Mouse (Mus musculus) CH12.LX (cell line): ENCODE results near the gene Hist1h1d. TPM values are rescaled to one million over a fixed set of nuclear protein-coding genes. Genes with fewer than 3 reads are reported as not detected.

Experiments
- DNase-seq: peaks from one replicate; pipeline ENCODE4 v3.0.0-alpha.2; 2013; ENCODE audit errors: extremely low read depth
- H3K27ac ChIP-seq: 2 replicates; pipeline ENCODE4 v1.5.1; 2012; ENCODE audit warnings: low read depth, mild to moderate bottlenecking, control low read depth, moderate library complexity; ENCODE audit not compliant: insufficient read depth
- H3K27me3 ChIP-seq: replicated peaks from 2 replicates; pipeline ENCODE3; 2012; ENCODE audit warnings: inconsistent platforms
- H3K36me3 ChIP-seq, 2 experiments: replicated peaks in 1 of 2; 2 replicates each; pipeline versions ENCODE3 to v1.6.1; 2012; ENCODE audit warnings: inconsistent platforms in 1 of 2, low read length in 1 of 2, mild to moderate bottlenecking in 1 of 2, mixed read lengths in 1 of 2, moderate library complexity in 1 of 2; ENCODE audit not compliant: control insufficient read depth in 1 of 2, insufficient read depth in 1 of 2
- H3K4me1 ChIP-seq, 2 experiments: 2 replicates each; pipeline ENCODE4 v1.6.1; 2012; ENCODE audit warnings: inconsistent platforms in 1 of 2, moderate library complexity in 1 of 2; ENCODE audit not compliant: insufficient read depth in 2 of 2, control insufficient read depth in 1 of 2
- H3K4me2 ChIP-seq: 2 replicates; pipeline ENCODE4 v1.6.1; 2012; ENCODE audit warnings: low read depth, mild to moderate bottlenecking, control low read depth; ENCODE audit not compliant: poor library complexity, insufficient read depth, severe bottlenecking
- H3K4me3 ChIP-seq, 3 experiments: fragments of 150-350 bp in 1 of 3; sonication (generic) in 1 of 3; replicated peaks in 1 of 3; 2 replicates each; pipeline versions ENCODE3 to v1.5.1; 2011 to 2012; ENCODE audit warnings: low read depth in 2 of 3, low read length in 2 of 3, mild to moderate bottlenecking in 2 of 3, moderate library complexity in 2 of 3, control low read depth in 1 of 3, improper control_type of control experiment in 1 of 3, inconsistent platforms in 1 of 3, mixed read lengths in 1 of 3; ENCODE audit not compliant: poor library complexity in 1 of 3
- H3K79me2 ChIP-seq: replicated peaks from 2 replicates; pipeline ENCODE4 v1.6.1; 2012; ENCODE audit warnings: mild to moderate bottlenecking, moderate library complexity; ENCODE audit not compliant: control insufficient read depth, poor library complexity, insufficient read depth, severe bottlenecking; ENCODE audit errors: extremely low read depth
- H3K9ac ChIP-seq: 2 replicates; pipeline ENCODE4 v1.6.1; 2012; ENCODE audit warnings: low read depth, mild to moderate bottlenecking, control low read depth, moderate library complexity; ENCODE audit not compliant: insufficient read depth
- H3K9me3 ChIP-seq: replicated peaks from 2 replicates; pipeline ENCODE3; 2012; ENCODE audit warnings: low read length, inconsistent platforms, mixed read lengths
- BHLHE40 ChIP-seq: IDR thresholded peaks from 2 replicates; pipeline ENCODE4 v1.6.1; 2011; ENCODE audit warnings: mild to moderate bottlenecking, low read depth, low read length, improper control_type of control experiment
- CHD1 ChIP-seq: IDR thresholded peaks from 2 replicates; pipeline ENCODE4 v1.6.1; 2012; ENCODE audit warnings: low read depth, low read length, improper control_type of control experiment, inconsistent platforms
- CHD2 ChIP-seq: IDR thresholded peaks from 2 replicates; pipeline ENCODE4 v1.6.1; 2011; ENCODE audit warnings: low read length, improper control_type of control experiment
- CTCF ChIP-seq, 2 experiments: IDR thresholded peaks in 1 of 2; conservative IDR thresholded peaks in 1 of 2; 2 replicates each; pipeline ENCODE4 v1.5.1; 2011 to 2012; ENCODE audit warnings: low read depth in 2 of 2, low read length in 2 of 2, improper control_type of control experiment in 1 of 2, inconsistent platforms in 1 of 2, mild to moderate bottlenecking in 1 of 2, moderate library complexity in 1 of 2
- E2F4 ChIP-seq: IDR thresholded peaks from 2 replicates; pipeline ENCODE4 v1.6.1; 2011; ENCODE audit warnings: low read depth, low read length, improper control_type of control experiment; ENCODE audit not compliant: insufficient replicate concordance
- ELF1 ChIP-seq: IDR thresholded peaks from 2 replicates; pipeline ENCODE4 v1.6.1; 2014; ENCODE audit warnings: low read depth, mild to moderate bottlenecking, inconsistent platforms, low read length, improper control_type of control experiment
- ETS1 ChIP-seq: conservative IDR thresholded peaks from 2 replicates; pipeline ENCODE4 v1.6.1; 2012; ENCODE audit warnings: low read depth, mild to moderate bottlenecking, inconsistent platforms, low read length, improper control_type of control experiment, moderate library complexity
- GABPA ChIP-seq: IDR thresholded peaks from 2 replicates; pipeline ENCODE4 v1.6.1; 2012; ENCODE audit warnings: low read depth, low read length, improper control_type of control experiment, inconsistent platforms; ENCODE audit not compliant: insufficient replicate concordance
- HCFC1 ChIP-seq: IDR thresholded peaks from 2 replicates; pipeline ENCODE4 v1.6.1; 2012; ENCODE audit warnings: low read depth, mild to moderate bottlenecking, inconsistent platforms, low read length, improper control_type of control experiment
- IRF4 ChIP-seq: IDR thresholded peaks from 2 replicates; pipeline ENCODE4 v1.6.1; 2014; ENCODE audit warnings: low read depth, mild to moderate bottlenecking, inconsistent platforms, low read length, improper control_type of control experiment
- KAT2A ChIP-seq: IDR thresholded peaks from 2 replicates; pipeline ENCODE4 v1.6.1; 2012; ENCODE audit warnings: low read length, improper control_type of control experiment, inconsistent platforms; ENCODE audit not compliant: insufficient replicate concordance
- MAX ChIP-seq: IDR thresholded peaks from 2 replicates; pipeline ENCODE4 v1.6.1; 2011; ENCODE audit warnings: low read length, improper control_type of control experiment
- MAZ ChIP-seq: IDR thresholded peaks from 2 replicates; pipeline ENCODE4 v1.6.1; 2012; ENCODE audit warnings: low read depth, mild to moderate bottlenecking, inconsistent platforms, low read length, improper control_type of control experiment, moderate library complexity
- MEF2A ChIP-seq: IDR thresholded peaks from 2 replicates; pipeline ENCODE4 v1.6.1; 2014; ENCODE audit warnings: low read depth, mild to moderate bottlenecking, inconsistent platforms, low read length, improper control_type of control experiment, borderline replicate concordance
- MXI1 ChIP-seq: IDR thresholded peaks from 2 replicates; pipeline ENCODE4 v1.6.1; 2011; ENCODE audit warnings: mild to moderate bottlenecking, low read depth, low read length, improper control_type of control experiment
- NELFE ChIP-seq: IDR thresholded peaks from 2 replicates; pipeline ENCODE4 v1.6.1; 2011; ENCODE audit warnings: low read depth, low read length, improper control_type of control experiment
- NRF1 ChIP-seq: IDR thresholded peaks from 2 replicates; pipeline ENCODE4 v1.6.1; 2014; ENCODE audit warnings: low read depth, mild to moderate bottlenecking, inconsistent platforms, low read length, improper control_type of control experiment, moderate library complexity
- POLR2A ChIP-seq: IDR thresholded peaks from 2 replicates; pipeline ENCODE4 v1.6.1; 2011; ENCODE audit warnings: low read depth, mild to moderate bottlenecking, improper control_type of control experiment, low read length
- POLR2AphosphoS2 ChIP-seq: IDR thresholded peaks from 2 replicates; pipeline ENCODE4 v1.6.1; 2011; ENCODE audit warnings: low read depth, low read length, improper control_type of control experiment
- RAD21 ChIP-seq: IDR thresholded peaks from 2 replicates; pipeline ENCODE4 v1.6.1; 2011; ENCODE audit warnings: low read depth, mild to moderate bottlenecking, low read length, improper control_type of control experiment, moderate library complexity
- RCOR1 ChIP-seq: conservative IDR thresholded peaks from 2 replicates; pipeline ENCODE4 v1.6.1; 2012; ENCODE audit warnings: low read depth, mild to moderate bottlenecking, inconsistent platforms, low read length, improper control_type of control experiment
- SIN3A ChIP-seq: IDR thresholded peaks from 2 replicates; pipeline ENCODE4 v1.6.1; 2012; ENCODE audit warnings: low read length, improper control_type of control experiment, inconsistent platforms
- TBP ChIP-seq: conservative IDR thresholded peaks from 2 replicates; pipeline ENCODE4 v1.6.1; 2011; ENCODE audit warnings: low read depth, low read length, improper control_type of control experiment
- TCF12 ChIP-seq: IDR thresholded peaks from 2 replicates; pipeline ENCODE4 v1.6.1; 2014; ENCODE audit warnings: low read depth, mild to moderate bottlenecking, inconsistent platforms, low read length, improper control_type of control experiment
- UBTF ChIP-seq: IDR thresholded peaks from 2 replicates; pipeline ENCODE4 v1.6.1; 2012; ENCODE audit warnings: low read depth, mild to moderate bottlenecking, inconsistent platforms, low read length, improper control_type of control experiment, moderate library complexity
- USF2 ChIP-seq: conservative IDR thresholded peaks from 2 replicates; pipeline ENCODE4 v1.6.1; 2011; ENCODE audit warnings: low read depth, low read length, improper control_type of control experiment
- ZC3H11A ChIP-seq: IDR thresholded peaks from 2 replicates; pipeline ENCODE4 v1.6.1; 2012; ENCODE audit warnings: low read depth, mild to moderate bottlenecking, inconsistent platforms, low read length, improper control_type of control experiment
- ZKSCAN1 ChIP-seq: IDR thresholded peaks from 2 replicates; pipeline ENCODE4 v1.6.1; 2012; ENCODE audit warnings: low read depth, inconsistent platforms, low read length, improper control_type of control experiment, borderline replicate concordance
- ZMIZ1 ChIP-seq: IDR thresholded peaks from 2 replicates; pipeline ENCODE4 v1.6.1; 2012; ENCODE audit warnings: low read depth, mild to moderate bottlenecking, inconsistent platforms, low read length, improper control_type of control experiment
- dilution Hi-C: fragments of 300-500 bp; cut with MboI; formaldehyde crosslinking; loops from 2 replicates; pipeline ENCODE4 v1.14.3; 2020; ENCODE audit warnings: low sequenced_read_pairs; ENCODE audit not compliant: extremely low pct_unique_long_range_greater_than_20kb, extremely low pct_ligation_motif_present
- in situ Hi-C: fragments of 300-500 bp; cut with MboI; formaldehyde crosslinking; loops from 3 replicates; pipeline ENCODE4 v1.14.3; 2019; ENCODE audit warnings: low sequenced_read_pairs, low pct_ligation_motif_present, low pct_unique_long_range_greater_than_20kb, mixed read lengths
- polyA plus RNA-seq: library from polyadenylated mRNA; unstranded; fragments of >175 nt; gene quantifications from 2 replicates; pipeline ENCODE4 v1.2.1, GENCODE M21; 2012; ENCODE audit warnings: low read depth; ENCODE audit not compliant: insufficient read length
- total RNA-seq, 2 experiments: library from RNA; depleted of rRNA; stranded (reverse); fragments of 300-350 nt in 1 of 2; fragments of >200 nt in 1 of 2; gene quantifications; 2 replicates each; pipeline ENCODE4 v1.2.3; 2012 to 2014

Gene Hist1h1d
- total and polyA plus RNA-seq, 3 experiments, result 0.14 to 112 (median 2.3) TPM

DNA sequence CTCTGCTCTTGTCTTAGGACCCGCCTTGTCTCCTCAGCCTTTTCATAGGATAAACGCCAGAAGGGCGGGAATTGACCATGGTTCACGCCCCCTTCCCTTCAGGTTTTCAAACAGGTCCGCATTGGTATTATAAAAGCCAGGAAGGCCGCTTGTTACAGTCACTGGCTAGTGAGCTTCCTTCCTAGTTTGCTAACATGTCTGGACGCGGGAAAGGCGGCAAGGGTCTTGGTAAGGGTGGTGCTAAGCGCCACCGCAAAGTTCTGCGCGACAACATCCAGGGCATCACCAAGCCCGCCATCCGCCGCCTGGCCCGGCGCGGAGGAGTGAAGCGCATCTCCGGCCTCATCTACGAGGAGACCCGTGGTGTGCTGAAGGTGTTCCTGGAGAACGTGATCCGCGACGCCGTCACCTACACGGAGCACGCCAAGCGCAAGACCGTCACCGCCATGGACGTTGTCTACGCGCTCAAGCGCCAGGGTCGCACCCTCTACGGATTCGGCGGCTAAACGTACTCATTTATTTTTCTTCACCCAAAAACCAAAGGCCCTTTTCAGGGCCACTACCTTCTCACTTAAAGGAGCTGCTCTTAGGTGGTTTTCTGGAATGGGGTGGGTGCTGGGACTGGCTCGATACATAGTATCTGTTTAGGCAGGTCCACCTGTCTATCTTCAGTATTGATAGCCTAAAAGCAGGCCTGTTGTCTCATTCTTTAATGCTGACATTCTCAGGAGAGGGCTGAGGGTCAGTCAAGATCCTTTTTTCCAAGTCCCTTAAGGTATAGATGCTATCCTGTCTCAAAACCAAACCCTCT lies 28.6 kb downstream of the Hist1h1d start, which contains the start of gene Hist1h4d:
Gene Hist1h4d (plus strand): TSS at position 191 of the 811 bp plus-strand sequence.
- Histone ChIP-seq H3K79me2 (no peaks in the 10 kb centered on the region), H3K36me3 (no peaks in the 10 kb centered on the region), H3K4me2 (peak within 1 kb of the TSS; percentile 69), H3K27me3 (no peaks in the 10 kb centered on the region), H3K27ac (peak within 1 kb of the TSS; percentile 92), H3K4me1 (peaks cover 3 to 40% of the 10 kb centered on the region in 2 experiments), H3K4me3 (peak within 1 kb of the TSS; percentile 35 to 65 (median 39)), H3K9ac (peak within 1 kb of the TSS; percentile 43), H3K9me3 (no peaks in the 10 kb centered on the region)
- dilution Hi-C loops (no loop called here), in situ Hi-C loops (no loop called here)
- peak; percentile 97 for DNase-seq
- peak; percentile 100 for TF ChIP-seq NELFE
- no peak for TF ChIP-seq ZC3H11A
- peak; percentile 85 for TF ChIP-seq HCFC1
- TF ChIP-seq CHD2, result no peak; the same call in 1 of the 2 replicates
- TF ChIP-seq SIN3A, result peak; percentile 92; the same call in 1 of the 2 replicates
- TF ChIP-seq ZMIZ1, result peak; percentile 100
- TF ChIP-seq CTCF (conservative IDR thresholded peaks at IDR 0.05 in 1 of 2, IDR thresholded peaks at IDR 0.05 in 1 of 2; ENCODE audit: low read depth in 2 of 2, low read length in 2 of 2), result no peak
- peak; percentile 99 for TF ChIP-seq POLR2A
- peak; percentile 95 for TF ChIP-seq RCOR1
- TF ChIP-seq MAZ, result 0 out of 2 replicates have a peak, but pooled peaks have one; percentile 66
- TF ChIP-seq GABPA, result peak; percentile 6; the same call in 1 of the 2 replicates
- TF ChIP-seq USF2, result peak; percentile 44; the same call in 1 of the 2 replicates
- 0 out of 2 replicates have a peak, but pooled peaks have one; percentile 19 for TF ChIP-seq ETS1
- no peak for TF ChIP-seq ZKSCAN1
- 0 out of 2 replicates have a peak, but pooled peaks have one; percentile 42 for TF ChIP-seq KAT2A
- TF ChIP-seq IRF4, result peak; percentile 70
- TF ChIP-seq RAD21, result no peak
- peak; percentile 35 for TF ChIP-seq NRF1
- TF ChIP-seq MAX, result peak; percentile 33; the same call in 1 of the 2 replicates
- peak; percentile 56 for TF ChIP-seq BHLHE40
- peak; percentile 100 for TF ChIP-seq POLR2AphosphoS2
- TF ChIP-seq CHD1, result peak; percentile 83
- peak; percentile 99 for TF ChIP-seq UBTF
- peak; percentile 99 for TF ChIP-seq TBP
- peak; percentile 74; the same call in 1 of the 2 replicates for TF ChIP-seq MEF2A
- TF ChIP-seq ELF1, result peak; percentile 52
- peak; percentile 96 for TF ChIP-seq TCF12
- TF ChIP-seq MXI1, result no peak; the same call in 1 of the 2 replicates
- TF ChIP-seq E2F4, result peak; percentile 99
